Mouse (Mus musculus): Measurements from ENCODE around the gene Myom3. TPM values are rescaled to one million over a fixed set of nuclear protein-coding genes. Genes with fewer than 3 reads are reported as not detected.
A peak's percentile ranks its signal among the peaks of the same experiment; 100 is the strongest.

The Myom3 gene
- polyA plus RNA-seq, 1 experiment from 2014 or later = not detected

GRCm38 (mm10) chr4:135821772-135822171, 62.3 kb downstream of the Myom3 start:
- H3K4me3 ChIP-seq (ENCODE audit: low read depth, low read length) = no peak overlapping the region
- no peaks in the 10 kb centered on the region for H3K9me3 ChIP-seq (ENCODE audit: low read depth, low read length)
- no peak for TF ChIP-seq CTCF (IDR thresholded peaks at IDR 0.05; ENCODE audit: low read depth)
- WGBS = 79% methylated on average over 4 of the region's 4 CpGs
- no peak overlapping the region for H3K9ac ChIP-seq
- H3K36me3 ChIP-seq (ENCODE audit: insufficient read depth) = no peaks in the 10 kb centered on the region
- no peak overlapping the region for H3K4me2 ChIP-seq
- no peak overlapping the region for H3K27ac ChIP-seq (ENCODE audit: low read depth)
- no peaks in the 10 kb centered on the region for H3K4me1 ChIP-seq (ENCODE audit: insufficient read depth)
- ATAC-seq (ENCODE audit: insufficient read depth) (no peak), DNase-seq (no peak)
- no peaks in the 10 kb centered on the region for H3K27me3 ChIP-seq (ENCODE audit: insufficient read depth, low read length)

GRCm38 (mm10) chr4:135823298-135823697, 63.8 kb downstream of the Myom3 start:
- 60% methylated on average over 2 of the region's 2 CpGs for WGBS
- DNase-seq (peak; percentile 60), ATAC-seq (ENCODE audit: insufficient read depth) (no peak)
- no peaks in the 10 kb centered on the region for H3K9me3 ChIP-seq (ENCODE audit: low read depth, low read length)
- H3K27ac ChIP-seq (ENCODE audit: low read depth) = no peak overlapping the region
- H3K9ac ChIP-seq = no peak overlapping the region
- peak; percentile 61 for TF ChIP-seq CTCF (IDR thresholded peaks at IDR 0.05; ENCODE audit: low read depth)
- H3K36me3 ChIP-seq (ENCODE audit: insufficient read depth) = no peaks in the 10 kb centered on the region
- H3K4me2 ChIP-seq = no peak overlapping the region
- no peak overlapping the region for H3K4me3 ChIP-seq (ENCODE audit: low read depth, low read length)
- H3K4me1 ChIP-seq (ENCODE audit: insufficient read depth) = no peaks in the 10 kb centered on the region
- no peaks in the 10 kb centered on the region for H3K27me3 ChIP-seq (ENCODE audit: insufficient read depth, low read length)

GRCm38 (mm10) chr4:135824254-135824653, 64.7 kb downstream of the Myom3 start:
- no peak for TF ChIP-seq CTCF (IDR thresholded peaks at IDR 0.05; ENCODE audit: low read depth)
- no peak overlapping the region for H3K9ac ChIP-seq
- no peaks in the 10 kb centered on the region for H3K27me3 ChIP-seq (ENCODE audit: insufficient read depth, low read length)

GRCm38 (mm10) chr4:135828491-135828890, 69.0 kb downstream of the Myom3 start:
- ATAC-seq (ENCODE audit: insufficient read depth) = peak; percentile 89
- no peak overlapping the region for H3K4me3 ChIP-seq (ENCODE audit: low read depth, low read length)
- peak overlapping the region; percentile 41 for H3K9ac ChIP-seq
- no peaks in the 10 kb centered on the region for H3K27me3 ChIP-seq (ENCODE audit: insufficient read depth, low read length)
- peaks cover 12% of the 10 kb centered on the region for H3K4me1 ChIP-seq (ENCODE audit: insufficient read depth)
- no peak for TF ChIP-seq CTCF (IDR thresholded peaks at IDR 0.05; ENCODE audit: low read depth)
- H3K36me3 ChIP-seq (ENCODE audit: insufficient read depth) = no peaks in the 10 kb centered on the region
- H3K9me3 ChIP-seq (ENCODE audit: low read depth, low read length) = no peaks in the 10 kb centered on the region
- H3K4me2 ChIP-seq = peak overlapping the region; percentile 46
- peak; percentile 97 for DNase-seq
- peak overlapping the region; percentile 97 for H3K27ac ChIP-seq (ENCODE audit: low read depth)
- WGBS = 5% methylated on average over 11 of the region's 11 CpGs

More at GRCm38 (mm10) chr4:135824254-135824653, 64.7 kb downstream of the Myom3 start:
- H3K4me3 ChIP-seq (ENCODE audit: low read depth, low read length) = no peak overlapping the region
- no peaks in the 10 kb centered on the region for H3K36me3 ChIP-seq (ENCODE audit: insufficient read depth)
- peaks cover 6% of the 10 kb centered on the region for H3K4me1 ChIP-seq (ENCODE audit: insufficient read depth)
- no peak overlapping the region for H3K4me2 ChIP-seq
- ATAC-seq (ENCODE audit: insufficient read depth) (no peak), DNase-seq (no peak)
- 41% methylated on average over 8 of the region's 8 CpGs for WGBS
- H3K9me3 ChIP-seq (ENCODE audit: low read depth, low read length) = no peaks in the 10 kb centered on the region
- H3K27ac ChIP-seq (ENCODE audit: low read depth) = no peak overlapping the region

- H3K4me3 ChIP-seq (ENCODE audit: low read depth, low read length) = no peak overlapping the region
- H3K27me3 ChIP-seq (ENCODE audit: insufficient read depth, low read length) = no peaks in the 10 kb centered on the region
- no peaks in the 10 kb centered on the region for H3K9me3 ChIP-seq (ENCODE audit: low read depth, low read length)
- peak overlapping the region; percentile 33; the same call in 1 of the 2 replicates for H3K27ac ChIP-seq (ENCODE audit: low read depth)
- no peaks in the 10 kb centered on the region for H3K36me3 ChIP-seq (ENCODE audit: insufficient read depth)
- no peak overlapping the region for H3K9ac ChIP-seq
- peaks cover 12% of the 10 kb centered on the region for H3K4me1 ChIP-seq (ENCODE audit: insufficient read depth)
- H3K4me2 ChIP-seq = no peak overlapping the region
- no peak for ATAC-seq (ENCODE audit: insufficient read depth)
- TF ChIP-seq CTCF (IDR thresholded peaks at IDR 0.05; ENCODE audit: low read depth) = no peak
- 52% methylated on average over 11 of the region's 11 CpGs for WGBS
- DNase-seq = peak; percentile 38
Measured at GRCm38 (mm10) chr4:135832070-135832469, 72.6 kb downstream of the Myom3 start.

GRCm38 (mm10) chr4:135833301-135834123, 74.0 kb downstream of the Myom3 start:
- H3K27ac ChIP-seq (ENCODE audit: low read depth) = peak overlapping the region; percentile 54; the same call in 1 of the 2 replicates
- H3K36me3 ChIP-seq (ENCODE audit: insufficient read depth) = no peaks in the 10 kb centered on the region
- H3K27me3 ChIP-seq (ENCODE audit: insufficient read depth, low read length) = no peaks in the 10 kb centered on the region
- peaks cover 12% of the 10 kb centered on the region for H3K4me1 ChIP-seq (ENCODE audit: insufficient read depth)
- TF ChIP-seq CTCF (IDR thresholded peaks at IDR 0.05; ENCODE audit: low read depth) = no peak
- H3K4me2 ChIP-seq = 0 out of 2 replicates have a peak overlapping the region, but pooled peaks have one; percentile 4
- 49% methylated on average over 12 of the region's 12 CpGs for WGBS
- DNase-seq (peak; percentile 55), ATAC-seq (ENCODE audit: insufficient read depth) (no peak)
- H3K9me3 ChIP-seq (ENCODE audit: low read depth, low read length) = no peaks in the 10 kb centered on the region
- H3K9ac ChIP-seq = no peak overlapping the region
- H3K4me3 ChIP-seq (ENCODE audit: low read depth, low read length) = no peak overlapping the region

- DNase-seq (no peak), ATAC-seq (ENCODE audit: insufficient read depth) (no peak)
- no peaks in the 10 kb centered on the region for H3K9me3 ChIP-seq (ENCODE audit: low read depth, low read length)
- no peaks in the 10 kb centered on the region for H3K36me3 ChIP-seq (ENCODE audit: insufficient read depth)
- 76% methylated on average over 8 of the region's 8 CpGs for WGBS
- no peak overlapping the region for H3K27ac ChIP-seq (ENCODE audit: low read depth)
- H3K4me2 ChIP-seq = no peak overlapping the region
- H3K9ac ChIP-seq = no peak overlapping the region
- no peak overlapping the region for H3K4me3 ChIP-seq (ENCODE audit: low read depth, low read length)
- H3K27me3 ChIP-seq (ENCODE audit: insufficient read depth, low read length) = no peaks in the 10 kb centered on the region
- no peak for TF ChIP-seq CTCF (IDR thresholded peaks at IDR 0.05; ENCODE audit: low read depth)
- peaks cover 6% of the 10 kb centered on the region for H3K4me1 ChIP-seq (ENCODE audit: insufficient read depth)
Measured at GRCm38 (mm10) chr4:135834124-135834717, 74.7 kb downstream of the Myom3 start.
